Mouse (Mus musculus) limb, embryonic 10.5 days (tissue): ENCODE measurements around the gene Vmn1r26. TPM values are rescaled to one million over a fixed set of nuclear protein-coding genes. Genes with fewer than 3 reads are reported as not detected.
"Not testable (repeated sequence)": the region's sequence is repeated elsewhere in the genome, so short reads cannot be mapped to it uniquely, and the experiment has no call there.

ENCODE experiments used
- DNase-seq: peaks from one replicate; pipeline ENCODE4 v3.0.0-alpha.2; 2017; ENCODE audit warnings: low spot score
- H3K27ac ChIP-seq: fragments of 300-500 bp; sonication (generic); 2 replicates; pipeline ENCODE4 v1.5.1; 2016; ENCODE audit warnings: mild to moderate bottlenecking
- H3K27me3 ChIP-seq: fragments of 300-500 bp; sonication (generic); 2 replicates; pipeline ENCODE4 v1.6.1; 2016; ENCODE audit warnings: low read depth, mild to moderate bottlenecking; ENCODE audit not compliant: poor library complexity, severe bottlenecking
- H3K36me3 ChIP-seq: fragments of 300-500 bp; sonication (generic); 2 replicates; pipeline ENCODE4 v1.6.1; 2016; ENCODE audit warnings: mild to moderate bottlenecking, moderate library complexity
- H3K4me1 ChIP-seq: fragments of 300-500 bp; sonication (generic); 2 replicates; pipeline ENCODE4 v1.6.1; 2016
- H3K4me3 ChIP-seq: fragments of 300-500 bp; sonication (generic); 2 replicates; pipeline ENCODE4 v1.5.1; 2016; ENCODE audit warnings: mild to moderate bottlenecking, moderate library complexity
- H3K9me3 ChIP-seq: fragments of 300-500 bp; sonication (generic); replicated peaks from 2 replicates; pipeline ENCODE4 v1.6.1; 2016; ENCODE audit warnings: mild to moderate bottlenecking
- WGBS: fragments of 180-500 bp; shearing (Covaris S2); methylation state at CpG from one replicate; pipeline ENCODE4 v1.1.7; 2016; 5-methylcytosine and 5-hydroxymethylcytosine counted together
- polyA plus RNA-seq: library from polyadenylated mRNA; unstranded; fragments of >200 nt; fragmentation: Nextera tagmentation; extraction: Ambion mirVana; gene quantifications from 2 replicates; pipeline ENCODE4 v1.2.1, GENCODE M21; 2016

Gene Vmn1r26
- polyA plus RNA-seq: not detected in 2 replicates

GRCm38 (mm10) chr6:58015059-58015458 is at the start of gene Vmn1r26:
Vmn1r26 (minus strand) TSS chr6:58015159.
- no peak within 1 kb of the TSS for H3K27ac ChIP-seq
- no peaks in the 10 kb centered on the region for H3K36me3 ChIP-seq
- no peak within 1 kb of the TSS for H3K4me3 ChIP-seq
- 91% methylated on average over 1 of the region's 1 CpGs for WGBS
- no peak for DNase-seq
- H3K27me3 ChIP-seq: no peaks in the 10 kb centered on the region
- no peaks in the 10 kb centered on the region for H3K4me1 ChIP-seq
- H3K9me3 ChIP-seq: no peaks in the 10 kb centered on the region

- no peaks in the 10 kb centered on the region for H3K36me3 ChIP-seq
- no peak overlapping the region for H3K27ac ChIP-seq
- no peak for DNase-seq
- no peaks in the 10 kb centered on the region for H3K9me3 ChIP-seq
- no peaks in the 10 kb centered on the region for H3K4me1 ChIP-seq
- H3K4me3 ChIP-seq: no peak overlapping the region
- H3K27me3 ChIP-seq: no peaks in the 10 kb centered on the region
Measured at GRCm38 (mm10) chr6:58044025-58044424, 29.1 kb upstream of the Vmn1r26 start.

- H3K27me3 ChIP-seq, H3K27ac ChIP-seq, H3K4me3 ChIP-seq, DNase-seq, H3K4me1 ChIP-seq, H3K36me3 ChIP-seq, H3K9me3 ChIP-seq: not testable (repeated sequence)
- 93% methylated on average over 21 of the region's 21 CpGs for WGBS
Measured at GRCm38 (mm10) chr6:58017478-58017877, 2.5 kb upstream of the Vmn1r26 start.

- Histone ChIP-seq H3K27me3 (no peaks in the 10 kb centered on the region), H3K9me3 (no peaks in the 10 kb centered on the region), H3K27ac (no peak within 1 kb of the TSS), H3K4me3 (no peak within 1 kb of the TSS), H3K4me1 (no peaks in the 10 kb centered on the region), H3K36me3 (no peaks in the 10 kb centered on the region)
- 74% methylated on average over 3 of the region's 3 CpGs for WGBS
- no peak for DNase-seq
Measured at GRCm38 (mm10) chr6:57980710-57981109, 34.2 kb downstream of the Vmn1r26 start, which contains the start of gene Vmn1r25. Vmn1r25 (minus strand) TSS chr6:57980810.

- H3K36me3 ChIP-seq, H3K4me1 ChIP-seq, DNase-seq, H3K27ac ChIP-seq, H3K4me3 ChIP-seq, H3K9me3 ChIP-seq, H3K27me3 ChIP-seq: not testable (repeated sequence)
- 83% methylated on average over 1 of the region's 1 CpGs for WGBS
Measured at GRCm38 (mm10) chr6:57961403-57961802, 53.6 kb downstream of the Vmn1r26 start, which contains the start of gene Vmn1r24. Vmn1r24 (minus strand) TSS chr6:57961503.

Other genes starting within 250 kb of the Vmn1r26 start
- 51.7 and 60.3 TPM in 2 replicates for gene Vopp1, start 190.0 kb downstream of the Vmn1r26 start, polyA plus RNA-seq
- gene Vmn1r21, start 164.8 kb downstream of the Vmn1r26 start, polyA plus RNA-seq: not detected in 2 replicates
- not detected in 2 replicates for gene Vmn1r22, start 107.1 kb downstream of the Vmn1r26 start, polyA plus RNA-seq
- not detected in 2 replicates for gene Vmn1r23, start 88.3 kb downstream of the Vmn1r26 start, polyA plus RNA-seq
- not detected in 2 replicates for gene Vmn1r24, start 53.7 kb downstream of the Vmn1r26 start, polyA plus RNA-seq
- not detected in 2 replicates for gene Vmn1r25, start 34.3 kb downstream of the Vmn1r26 start, polyA plus RNA-seq
- not detected in 2 replicates for gene Vmn1r27, start 203.7 kb upstream of the Vmn1r26 start, polyA plus RNA-seq
- not detected in 2 replicates for gene Vmn1r28, start 246.9 kb upstream of the Vmn1r26 start, polyA plus RNA-seq